Mouse (Mus musculus) G1E (cell line): ENCODE measurements at regions not wholly inside any gene's neighbourhood (a gene's known extent, or its start where the extent isn't known, plus 50 kb on each side); places are given as distances from the start of the nearest gene placed in this dataset.

Experiments used
- CTCF ChIP-seq: IDR thresholded peaks from 2 replicates; pipeline ENCODE4 v1.5.1; 2012; ENCODE audit warnings: low read depth, low read length, inconsistent platforms, mixed read lengths
- GATA1 ChIP-seq: IDR thresholded peaks from 2 replicates; pipeline ENCODE4 v1.6.1; 2012; ENCODE audit warnings: borderline replicate concordance, low read length, inconsistent platforms, mixed read lengths
- GATA2 ChIP-seq: IDR thresholded peaks from 2 replicates; pipeline ENCODE4 v1.6.1; 2012; ENCODE audit warnings: low read depth, low read length, inconsistent platforms, borderline replicate concordance
- POLR2AphosphoS5 ChIP-seq: IDR thresholded peaks from 2 replicates; pipeline ENCODE4 v1.6.1; 2012; ENCODE audit warnings: low read depth, low read length, inconsistent platforms; ENCODE audit not compliant: insufficient replicate concordance

- TF ChIP-seq CTCF, result no peak
- TF ChIP-seq GATA1, result no peak
- TF ChIP-seq GATA2, result no peak
- TF ChIP-seq POLR2AphosphoS5, result no peak
Observed at GRCm38 (mm10) chr1:156994644-156995016, 55.2 kb upstream of the Ralgps2 start.
